ENCODE assay signal across 8 mouse cellular contexts in the genomic region with DNA sequence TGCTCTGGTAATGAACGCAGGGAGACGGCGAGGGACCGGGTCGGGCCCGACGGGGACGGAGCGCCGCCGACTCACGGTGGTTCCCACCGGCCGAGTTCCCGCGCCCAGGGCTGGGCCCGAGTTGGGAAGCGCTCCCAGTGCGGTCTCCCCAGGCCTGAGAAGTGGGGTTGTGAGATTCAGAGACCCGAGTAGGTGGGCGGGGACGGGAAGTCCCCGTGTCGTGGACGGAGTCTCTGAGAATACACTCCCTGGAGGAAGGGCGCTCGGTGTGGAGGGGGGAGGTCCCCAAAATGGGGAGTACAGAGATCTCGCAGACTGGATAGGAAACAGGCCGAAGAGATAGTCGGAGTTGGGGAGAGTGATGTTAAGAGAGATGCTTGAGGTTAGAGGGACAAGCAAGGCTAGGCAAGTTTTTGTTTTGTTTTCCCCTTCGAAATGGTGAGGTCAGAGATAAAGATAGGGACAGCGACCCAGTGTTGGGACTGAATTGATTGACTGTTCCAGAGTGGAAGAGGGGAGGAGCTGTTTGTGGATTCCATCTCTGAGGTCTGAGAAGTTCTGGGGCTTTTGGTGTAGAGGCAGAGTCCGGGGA. TPM values are rescaled to one million over a fixed set of nuclear protein-coding genes. Genes with fewer than 3 reads are reported as not detected.
A peak's percentile ranks its signal among the peaks of the same experiment; 100 is the strongest.
DNase-seq lines count a peak whose midpoint lies in the region; ATAC-seq and TF ChIP-seq lines count a peak whose summit lies in the region.

No protein-coding gene starts in this region.

- H3K4me2 ChIP-seq in CH12.LX (ENCODE audit: insufficient read depth, low read depth, poor library complexity, severe bottlenecking): peak overlapping the region; percentile 73
- H3K4me2 ChIP-seq in embryonic facial prominence, embryonic 11.5 days (ENCODE audit: low read depth, low read length): peak overlapping the region; percentile 70
- peak overlapping the region; percentile 56 for H3K4me2 ChIP-seq in intestine, embryonic 14.5 days (ENCODE audit: low read length)

- no peak; the same call in 1 of the 2 replicates for ATAC-seq in embryonic facial prominence, embryonic 11.5 days (replicated peaks; ENCODE audit: insufficient number of reproducible peaks, low FRiP score, low TSS enrichment, low read depth)
- peak; percentile 86 for ATAC-seq in intestine, embryonic 14.5 days (replicated peaks; ENCODE audit: low FRiP score, low TSS enrichment, low read depth)

- intact Hi-C loops in heart, adult 2 months (cut with DNase I): no loop called here
- intact Hi-C loops in heart, postnatal 36 days (cut with DNase I): no loop called here
- intact Hi-C loops in left cerebral cortex, postnatal 25 days (cut with DNase I): no loop called here
- intact Hi-C loops in left cerebral cortex, postnatal 4 days (cut with DNase I): no loop called here

- no peak for TF ChIP-seq CTCF in heart, adult 2 months (IDR thresholded peaks at IDR 0.05)
- TF ChIP-seq CTCF in CH12.LX (conservative IDR thresholded peaks at IDR 0.05 in 1 of 2, IDR thresholded peaks at IDR 0.05 in 1 of 2; ENCODE audit: low read depth in 2 of 2, low read length in 2 of 2): no peak

- H3K27ac ChIP-seq in heart, adult 2 months: peak overlapping the region; percentile 94
- peak overlapping the region; percentile 54 for H3K27ac ChIP-seq in CH12.LX (ENCODE audit: insufficient read depth, low read depth)
- H3K27ac ChIP-seq in embryonic facial prominence, embryonic 11.5 days (replicated peaks; ENCODE audit: low read depth, low read length): peak overlapping the region; percentile 81
- H3K27ac ChIP-seq in intestine, embryonic 14.5 days (ENCODE audit: low read depth): peak overlapping the region; percentile 86

- no peak for TF ChIP-seq EP300 in heart, adult 2 months (IDR thresholded peaks at IDR 0.05; ENCODE audit: insufficient read depth, low read depth, low read length)
- no peak for TF ChIP-seq EP300 in CH12.LX (IDR thresholded peaks at IDR 0.05; ENCODE audit: low read length)

- TF ChIP-seq POLR2A in heart, adult 2 months (IDR thresholded peaks at IDR 0.05; ENCODE audit: insufficient read depth, low read depth, low read length): no peak
- no peak for TF ChIP-seq POLR2A in CH12.LX (IDR thresholded peaks at IDR 0.05; ENCODE audit: low read depth, low read length)

- in situ Hi-C loops in CH12.LX (cut with MboI; ENCODE audit: low pct_ligation_motif_present, low pct_unique_long_range_greater_than_20kb, low sequenced_read_pairs): no loop called here

- WGBS in heart, adult 2 months: under 1% methylated on average over 33 of the region's 33 CpGs
- under 1% methylated on average over 29 of the region's 33 CpGs for WGBS in embryonic facial prominence, embryonic 11.5 days
- WGBS in intestine, embryonic 14.5 days: under 1% methylated on average over 33 of the region's 33 CpGs

- peak overlapping the region; percentile 89 for H3K9ac ChIP-seq in heart, adult 2 months (ENCODE audit: low read depth, low read length)
- H3K9ac ChIP-seq in CH12.LX (ENCODE audit: insufficient read depth, low read depth): peak overlapping the region; percentile 99
- H3K9ac ChIP-seq in embryonic facial prominence, embryonic 11.5 days (replicated peaks; ENCODE audit: low read length): peak overlapping the region; percentile 98
- peak overlapping the region; percentile 86 for H3K9ac ChIP-seq in intestine, embryonic 14.5 days (ENCODE audit: low read length)

- H3K36me3 ChIP-seq in heart, adult 2 months (ENCODE audit: control insufficient read depth, insufficient read depth, low read length): no peaks in the 10 kb centered on the region
- H3K36me3 ChIP-seq in CH12.LX (replicated peaks in 1 of 2; ENCODE audit: control insufficient read depth in 1 of 2, insufficient read depth in 1 of 2, low read length in 1 of 2): peaks cover 2 to 36% of the 10 kb centered on the region in 2 experiments
- no peaks in the 10 kb centered on the region for H3K36me3 ChIP-seq in embryonic facial prominence, embryonic 11.5 days (replicated peaks; ENCODE audit: control insufficient read depth, insufficient read depth, low read depth, low read length)
- H3K36me3 ChIP-seq in intestine, embryonic 14.5 days (ENCODE audit: control insufficient read depth, insufficient read depth, low read length): no peaks in the 10 kb centered on the region

- peaks cover 3% of the 10 kb centered on the region for H3K4me1 ChIP-seq in heart, adult 2 months (ENCODE audit: control insufficient read depth, insufficient read depth, low read length)
- peaks cover 6 to 35% of the 10 kb centered on the region in 2 experiments; a peak in 3 of 4 replicates for H3K4me1 ChIP-seq in CH12.LX (ENCODE audit: control insufficient read depth in 1 of 2, insufficient read depth in 2 of 2)
- H3K4me1 ChIP-seq in embryonic facial prominence, embryonic 11.5 days (ENCODE audit: control insufficient read depth, insufficient read depth, low read length): no peaks in the 10 kb centered on the region
- peaks cover 2% of the 10 kb centered on the region for H3K4me1 ChIP-seq in intestine, embryonic 14.5 days (replicated peaks; ENCODE audit: control insufficient read depth, insufficient read depth, low read length)

- peaks cover 6% of the 10 kb centered on the region for H3K79me2 ChIP-seq in heart, adult 2 months (replicated peaks; ENCODE audit: control insufficient read depth, insufficient read depth, low read length)
- H3K79me2 ChIP-seq in CH12.LX (replicated peaks; ENCODE audit: control insufficient read depth, extremely low read depth, insufficient read depth, poor library complexity, severe bottlenecking): peaks cover 43% of the 10 kb centered on the region

- no peak for DNase-seq in heart, adult 2 months
- no peak for DNase-seq in heart, postnatal 36 days
- peak; percentile 59 for DNase-seq in CH12.LX (ENCODE audit: extremely low read depth)
- peak; percentile 40 for DNase-seq in embryonic facial prominence, embryonic 11.5 days (ENCODE audit: low spot score)
- peak; percentile 91 for DNase-seq in intestine, embryonic 14.5 days (ENCODE audit: low spot score)
- DNase-seq in mesoderm, embryonic 11.5 days (ENCODE audit: low read depth, low spot score): peak; percentile 34
- DNase-seq in left cerebral cortex, postnatal 25 days (ENCODE audit: low spot score in 2 of 2): no peak
- no peak for DNase-seq in left cerebral cortex, postnatal 4 days

- dilution Hi-C loops in CH12.LX (cut with MboI; ENCODE audit: extremely low pct_ligation_motif_present, extremely low pct_unique_long_range_greater_than_20kb, low sequenced_read_pairs): no loop called here

- H3K4me3 ChIP-seq in heart, adult 2 months: peak overlapping the region; percentile 92
- H3K4me3 ChIP-seq in CH12.LX (replicated peaks in 1 of 3; ENCODE audit: low read depth in 2 of 3, low read length in 2 of 3, poor library complexity in 1 of 3): peak overlapping the region; percentile 91 to 98 (median 94)
- H3K4me3 ChIP-seq in embryonic facial prominence, embryonic 11.5 days (ENCODE audit: low read depth, low read length): peak overlapping the region; percentile 96
- H3K4me3 ChIP-seq in intestine, embryonic 14.5 days (ENCODE audit: low read depth, low read length): peak overlapping the region; percentile 78

- no peaks in the 10 kb centered on the region for H3K27me3 ChIP-seq in heart, adult 2 months (ENCODE audit: control insufficient read depth, insufficient read depth, low read length)
- no peaks in the 10 kb centered on the region for H3K27me3 ChIP-seq in CH12.LX (replicated peaks)
- H3K27me3 ChIP-seq in embryonic facial prominence, embryonic 11.5 days (ENCODE audit: control insufficient read depth, insufficient read depth, low read length): no peaks in the 10 kb centered on the region
- no peaks in the 10 kb centered on the region for H3K27me3 ChIP-seq in intestine, embryonic 14.5 days (replicated peaks; ENCODE audit: control insufficient read depth, insufficient read depth, low read length)

- no peak for TF ChIP-seq RAD21 in CH12.LX (IDR thresholded peaks at IDR 0.05; ENCODE audit: low read depth, low read length)

- H3K9me3 ChIP-seq in CH12.LX (replicated peaks; ENCODE audit: low read length): peaks cover 2% of the 10 kb centered on the region
- H3K9me3 ChIP-seq in embryonic facial prominence, embryonic 11.5 days (replicated peaks; ENCODE audit: control insufficient read depth, low read length): no peaks in the 10 kb centered on the region
- H3K9me3 ChIP-seq in intestine, embryonic 14.5 days (ENCODE audit: control insufficient read depth, low read length): no peaks in the 10 kb centered on the region

TF ChIP-seq in CH12.LX, 34 proteins besides CTCF, POLR2A, EP300 and RAD21 (continues in another document):
- TF ChIP-seq GABPA (IDR thresholded peaks at IDR 0.05; ENCODE audit: insufficient replicate concordance, low read depth, low read length) (no peak), BHLHE40 (IDR thresholded peaks at IDR 0.05; ENCODE audit: low read depth, low read length) (0 out of 2 replicates have a peak, but pooled peaks have one; percentile 0), MAX (IDR thresholded peaks at IDR 0.05; ENCODE audit: low read length) (0 out of 2 replicates have a peak, but pooled peaks have one; percentile 12), KAT2A (IDR thresholded peaks at IDR 0.05; ENCODE audit: insufficient replicate concordance, low read length) (0 out of 2 replicates have a peak, but pooled peaks have one; percentile 5), PAX5 (IDR thresholded peaks at IDR 0.05; ENCODE audit: low read length) (no peak), MXI1 (IDR thresholded peaks at IDR 0.05; ENCODE audit: low read depth, low read length) (no peak)

RNA-seq across cellular contexts. Expression of a gene that starts 0.5 kb away (rescaled TPM):
- 10 to 100 TPM; 71.1 to 73.9 TPM for total RNA-seq in heart, adult 2 months (2021)
- polyA plus RNA-seq in heart, adult 2 months (2012; rRNA removed): 96.3 and 140 TPM in 2 replicates
- 10 to 100 TPM; 75.4 to 81.3 TPM for total RNA-seq in heart, postnatal 36 days (2021)
- total RNA-seq in CH12.LX (2012; rRNA removed): 98.3 and 102 TPM in 2 replicates
- 153 and 157 TPM in 2 replicates for total RNA-seq in CH12.LX (2014; rRNA removed)
- 117 and 128 TPM in 2 replicates for polyA plus RNA-seq in CH12.LX (2012; ENCODE audit: insufficient read length, low read depth)
- 201 and 202 TPM in 2 replicates for polyA plus RNA-seq in embryonic facial prominence, embryonic 11.5 days (2014; fragmentation: Nextera tagmentation; extraction: Ambion mirVana)
- polyA plus RNA-seq in intestine, embryonic 14.5 days (2014; fragmentation: Nextera tagmentation; extraction: Ambion mirVana): 194 and 228 TPM in 2 replicates
- 10 to 100 TPM; 66.9 to 68.5 TPM for total RNA-seq in left cerebral cortex, postnatal 25 days (2021)
- 10 to 100 TPM; 69.0 to 69.2 TPM for total RNA-seq in left cerebral cortex, postnatal 4 days (2021)

RNA-seq across cellular contexts. Expression of a gene that starts 36.0 kb away (rescaled TPM):
- total RNA-seq in heart, adult 2 months (2021): 1,000 to 10,000 TPM in 1 of 2 experiments, 100 to 1,000 TPM in 1; 987 to 1,141 TPM
- polyA plus RNA-seq in heart, adult 2 months (2012; rRNA removed): 422 and 713 TPM in 2 replicates
- total RNA-seq in heart, postnatal 36 days (2021): 1,000 to 10,000 TPM; 1,074 to 1,088 TPM
- total RNA-seq in CH12.LX (2012; rRNA removed) (204 TPM in 2 replicates), CH12.LX (2014; rRNA removed) (266 and 289 TPM in 2 replicates)
- 315 and 330 TPM in 2 replicates for polyA plus RNA-seq in CH12.LX (2012; ENCODE audit: insufficient read length, low read depth)
- polyA plus RNA-seq in embryonic facial prominence, embryonic 11.5 days (2014; fragmentation: Nextera tagmentation; extraction: Ambion mirVana): 219 and 222 TPM in 2 replicates
- 235 and 250 TPM in 2 replicates for polyA plus RNA-seq in intestine, embryonic 14.5 days (2014; fragmentation: Nextera tagmentation; extraction: Ambion mirVana)
- 100 to 1,000 TPM; 544 to 569 TPM for total RNA-seq in left cerebral cortex, postnatal 25 days (2021)
- 100 to 1,000 TPM; 438 to 456 TPM for total RNA-seq in left cerebral cortex, postnatal 4 days (2021)

Comparison
In these comparisons a context has a peak if more than half of its experiments do, and no peak if none do; other contexts are left out.
1. DNase-seq: peak in CH12.LX (single experiment), embryonic facial prominence, embryonic 11.5 days (single experiment), intestine, embryonic 14.5 days (single experiment) and mesoderm, embryonic 11.5 days (single experiment); none in heart, adult 2 months (0 of 2), heart, postnatal 36 days (0 of 2), left cerebral cortex, postnatal 25 days (0 of 2) and left cerebral cortex, postnatal 4 days (single experiment).
2. Peak in every context shown above with its lines, with median percentiles within 50 percentile points of each other: H3K27ac ChIP-seq, H3K4me3 ChIP-seq, H3K9ac ChIP-seq and H3K4me2 ChIP-seq.